Mouse (Mus musculus) heart, embryonic 15.5 days (tissue): Measurements from ENCODE around the gene Lcn11. TPM values are rescaled to one million over a fixed set of nuclear protein-coding genes. Genes with fewer than 3 reads are reported as not detected.

Experiments used
- ATAC-seq: fragments of 200-750 bp; cut with Nextera tagmentation; replicated peaks from 2 replicates; pipeline ENCODE4 v1.8.0; 2017; ENCODE audit warnings: low read depth, moderate TSS enrichment; ENCODE audit not compliant: insufficient number of reproducible peaks, insufficient read depth, low FRiP score
- H3K27ac ChIP-seq: fragments of 300-500 bp; sonication (generic); 2 replicates; pipeline ENCODE4 v1.5.1; 2015; ENCODE audit warnings: mild to moderate bottlenecking, inconsistent platforms
- H3K27me3 ChIP-seq: fragments of 300-500 bp; sonication (generic); 2 replicates; pipeline ENCODE4 v1.6.1; 2015; ENCODE audit warnings: inconsistent platforms
- H3K36me3 ChIP-seq: fragments of 300-500 bp; sonication (generic); 2 replicates; pipeline ENCODE4 v1.6.1; 2015; ENCODE audit warnings: mild to moderate bottlenecking, inconsistent platforms
- H3K4me1 ChIP-seq: fragments of 300-500 bp; sonication (generic); replicated peaks from 2 replicates; pipeline ENCODE4 v1.6.1; 2015; ENCODE audit warnings: inconsistent platforms
- H3K4me2 ChIP-seq: fragments of 300-500 bp; sonication (generic); 2 replicates; pipeline ENCODE4 v1.6.1; 2015; ENCODE audit warnings: inconsistent platforms, mild to moderate bottlenecking, moderate library complexity
- H3K4me3 ChIP-seq: fragments of 300-500 bp; sonication (generic); 2 replicates; pipeline ENCODE4 v1.5.1; 2015; ENCODE audit warnings: mild to moderate bottlenecking, inconsistent platforms
- H3K9ac ChIP-seq: fragments of 300-500 bp; sonication (generic); 2 replicates; pipeline ENCODE4 v1.6.1; 2015; ENCODE audit warnings: mild to moderate bottlenecking, inconsistent platforms
- H3K9me3 ChIP-seq: fragments of 300-500 bp; sonication (generic); replicated peaks from 2 replicates; pipeline ENCODE4 v1.6.1; 2016; ENCODE audit warnings: inconsistent platforms
- WGBS: fragments of 180-500 bp; shearing (Covaris S2); methylation state at CpG from one replicate; pipeline ENCODE4 v1.1.7; 2015; ENCODE audit warnings: mixed read lengths; 5-methylcytosine and 5-hydroxymethylcytosine counted together
- polyA plus RNA-seq: library from polyadenylated mRNA; unstranded; fragments of >200 nt; fragmentation: Nextera tagmentation; extraction: Ambion mirVana; gene quantifications from 2 replicates; pipeline ENCODE4 v1.2.1, GENCODE M21; 2015

Gene Lcn11
- polyA plus RNA-seq, 1 experiment from 2014 or later: not detected

GRCm38 (mm10) chr2:25828344-25828947 lies 51.6 kb downstream of the Lcn11 start:
- H3K27me3 ChIP-seq: no peaks in the 10 kb centered on the region; the same call in 1 of the 2 replicates
- no peaks in the 10 kb centered on the region for H3K9me3 ChIP-seq
- H3K36me3 ChIP-seq: no peaks in the 10 kb centered on the region
- H3K27ac ChIP-seq: no peak overlapping the region
- no peak for ATAC-seq
- H3K4me1 ChIP-seq: no peaks in the 10 kb centered on the region
- no peak overlapping the region for H3K4me2 ChIP-seq
- H3K9ac ChIP-seq: no peak overlapping the region
- H3K4me3 ChIP-seq: no peak overlapping the region
- WGBS: 69% methylated on average over 8 of the region's 8 CpGs

Other genes with a start within 250 kb of the Lcn11 start
- gene Traf2, start 230.1 kb upstream of the Lcn11 start, polyA plus RNA-seq: 18.4 and 25.2 TPM in 2 replicates
- gene Edf1, start 219.2 kb upstream of the Lcn11 start, polyA plus RNA-seq: 276 and 289 TPM in 2 replicates
- 3.4 and 9.8 TPM in 2 replicates for gene Mamdc4, start 202.2 kb upstream of the Lcn11 start, polyA plus RNA-seq
- gene Phpt1, start 201.8 kb upstream of the Lcn11 start, polyA plus RNA-seq: 171 and 175 TPM in 2 replicates
- 0.22 and 0.30 TPM in 2 replicates for gene Ajm1, start 195.3 kb upstream of the Lcn11 start, polyA plus RNA-seq
- gene Rabl6, start 168.5 kb upstream of the Lcn11 start, polyA plus RNA-seq: 41.0 and 50.2 TPM in 2 replicates
- 0.09 and 0.13 TPM in 2 replicates for gene Ccdc183, start 159.3 kb upstream of the Lcn11 start, polyA plus RNA-seq
- gene Tmem141, start 155.0 kb upstream of the Lcn11 start, polyA plus RNA-seq: 19.0 and 21.9 TPM in 2 replicates
- 3.3 and 4.8 TPM in 2 replicates for gene Fcna, start 149.0 kb upstream of the Lcn11 start, polyA plus RNA-seq
- not detected in 2 replicates for gene Lcn8, start 123.9 kb upstream of the Lcn11 start, polyA plus RNA-seq
- gene Lcn5, start 119.1 kb upstream of the Lcn11 start, polyA plus RNA-seq: not detected in 2 replicates
- not detected in 2 replicates for gene Lcn6, start 100.2 kb upstream of the Lcn11 start, polyA plus RNA-seq
- gene Lcn10, start 94.3 kb upstream of the Lcn11 start, polyA plus RNA-seq: not detected in 2 replicates
- not detected in 2 replicates for gene Obp2a, start 77.0 kb upstream of the Lcn11 start, polyA plus RNA-seq
- gene Bmyc, start 70.3 kb upstream of the Lcn11 start, polyA plus RNA-seq: 44.7 and 47.4 TPM in 2 replicates
- not detected in 2 replicates for gene Obp2b, start 40.0 kb upstream of the Lcn11 start, polyA plus RNA-seq
- gene Lcn3, start 11.4 kb upstream of the Lcn11 start, polyA plus RNA-seq: not detected in 2 replicates
- not detected in 2 replicates for gene Gm13539, start 5.2 kb downstream of the Lcn11 start, polyA plus RNA-seq
- not detected in 2 replicates for gene Glt6d1, start 38.8 kb downstream of the Lcn11 start, polyA plus RNA-seq
- not detected in 2 replicates for gene Lcn9, start 46.1 kb downstream of the Lcn11 start, polyA plus RNA-seq
- not detected in 2 replicates for gene Sohlh1, start 70.2 kb downstream of the Lcn11 start, polyA plus RNA-seq
- gene Kcnt1, start 86.7 kb downstream of the Lcn11 start, polyA plus RNA-seq: 0.57 TPM in 1 of 2 replicates, not detected in the other
- 11.6 and 12.8 TPM in 2 replicates for gene Camsap1, start 206.3 kb downstream of the Lcn11 start, polyA plus RNA-seq
- 105 and 107 TPM in 2 replicates for gene Ubac1, start 244.7 kb downstream of the Lcn11 start, polyA plus RNA-seq